Mouse (Mus musculus) heart, adult 2 months (tissue): ENCODE data around the gene B3gnt8.

ENCODE experiments used
- EP300 ChIP-seq: fragments of 200-500 bp; IDR thresholded peaks from 2 replicates; pipeline ENCODE4 v1.6.1; 2011; ENCODE audit warnings: low read depth, low read length, control low read depth; ENCODE audit not compliant: insufficient read depth
- POLR2A ChIP-seq: fragments of 200-500 bp; IDR thresholded peaks from 2 replicates; pipeline ENCODE4 v1.6.1; 2011; ENCODE audit warnings: mild to moderate bottlenecking, low read depth, low read length, control low read depth; ENCODE audit not compliant: insufficient read depth

DNA sequence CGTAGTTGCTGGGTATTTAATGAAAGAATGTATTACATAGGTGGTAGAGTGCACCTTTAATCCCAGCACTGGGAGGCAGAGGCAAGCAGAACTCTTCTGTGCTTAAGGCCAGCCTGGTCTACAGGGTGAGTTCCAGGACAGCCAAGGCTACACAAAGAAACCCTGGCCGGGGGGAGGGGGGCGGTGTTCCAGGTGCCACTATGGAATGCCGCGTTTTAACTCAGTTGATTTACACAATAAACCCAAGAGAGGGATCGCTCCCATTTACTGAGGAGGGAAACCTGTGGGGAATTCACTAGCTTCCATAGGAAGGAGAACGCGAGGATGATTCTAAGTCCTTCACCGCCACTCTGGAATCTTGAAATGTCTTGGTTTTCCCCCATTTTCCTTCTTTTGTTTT, 43.2 kb downstream of the B3gnt8 start:
- TF ChIP-seq EP300: no peak
- no peak for TF ChIP-seq POLR2A
